Mouse (Mus musculus) hindbrain, embryonic 12.5 days (tissue): ENCODE results near the gene Napepld. TPM values are rescaled to one million over a fixed set of nuclear protein-coding genes. Genes with fewer than 3 reads are reported as not detected.

Experiments
- ATAC-seq: fragments of 200-750 bp; cut with Nextera tagmentation; 2 replicates; pipeline ENCODE4 v1.8.0; 2017; ENCODE audit warnings: moderate TSS enrichment; ENCODE audit not compliant: low FRiP score
- H3K27ac ChIP-seq: fragments of 300-500 bp; sonication (generic); 2 replicates; pipeline ENCODE4 v1.5.1; 2016; ENCODE audit warnings: mild to moderate bottlenecking
- H3K27me3 ChIP-seq: fragments of 300-500 bp; sonication (generic); 2 replicates; pipeline ENCODE4 v1.6.1; 2016; ENCODE audit warnings: mild to moderate bottlenecking
- H3K36me3 ChIP-seq: fragments of 300-500 bp; sonication (generic); 2 replicates; pipeline ENCODE4 v1.6.1; 2016; ENCODE audit warnings: mild to moderate bottlenecking
- H3K4me1 ChIP-seq: fragments of 300-500 bp; sonication (generic); 2 replicates; pipeline ENCODE4 v1.6.1; 2016
- H3K4me2 ChIP-seq: fragments of 300-500 bp; sonication (generic); replicated peaks from 2 replicates; pipeline ENCODE4 v1.6.1; 2016; ENCODE audit warnings: mild to moderate bottlenecking
- H3K4me3 ChIP-seq: fragments of 300-500 bp; sonication (generic); 2 replicates; pipeline ENCODE4 v1.5.1; 2016; ENCODE audit warnings: mild to moderate bottlenecking
- H3K9ac ChIP-seq: fragments of 300-500 bp; sonication (generic); 2 replicates; pipeline ENCODE4 v1.6.1; 2016; ENCODE audit warnings: mild to moderate bottlenecking, moderate library complexity
- H3K9me3 ChIP-seq: fragments of 300-500 bp; sonication (generic); replicated peaks from 2 replicates; pipeline ENCODE4 v1.6.1; 2016; ENCODE audit warnings: mild to moderate bottlenecking
- WGBS: fragments of 180-500 bp; shearing (Covaris S2); methylation state at CpG from one replicate; pipeline ENCODE4 v1.1.7; 2016; 5-methylcytosine and 5-hydroxymethylcytosine counted together
- polyA plus RNA-seq: library from polyadenylated mRNA; unstranded; fragments of >200 nt; fragmentation: Nextera tagmentation; extraction: Ambion mirVana; gene quantifications from 2 replicates; pipeline ENCODE4 v1.2.1, GENCODE M21; 2016

The Napepld gene
- polyA plus RNA-seq = 4.9 and 5.2 TPM in 2 replicates

DNA sequence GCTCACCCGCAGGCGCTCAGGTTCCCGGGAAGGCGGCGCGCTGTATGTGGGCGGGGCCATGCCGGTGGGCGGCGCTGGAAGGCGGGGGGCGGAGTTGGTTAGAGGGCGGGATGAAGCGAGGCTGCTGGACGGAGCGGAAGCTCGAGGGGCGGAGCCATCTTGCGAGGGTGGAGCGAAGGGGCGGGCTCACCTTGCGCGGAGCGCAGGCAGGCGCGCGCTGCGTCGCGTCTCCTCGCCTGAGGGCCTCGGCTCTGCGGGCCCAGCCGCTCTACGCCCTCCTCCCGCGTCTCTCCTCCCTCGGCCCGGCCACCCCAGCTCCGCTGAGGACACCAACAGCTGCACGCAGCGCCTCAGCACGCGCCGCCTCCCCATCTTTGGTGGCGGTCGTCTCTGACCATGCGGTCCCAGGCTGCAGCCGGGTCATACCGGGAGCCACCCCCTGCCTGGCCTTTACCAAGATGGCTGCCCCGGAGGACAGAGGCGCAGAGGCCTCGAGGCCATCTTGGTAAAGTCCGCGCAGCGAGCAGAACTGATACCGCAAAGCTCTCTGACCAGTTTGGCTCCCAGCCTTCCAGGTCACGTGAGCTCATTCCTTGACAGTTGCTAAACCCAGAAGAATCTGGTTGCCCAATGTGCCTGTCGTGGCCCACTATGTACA, at the start of gene Napepld:
TSS of gene Napepld (minus strand) at position 46 of the 658 bp plus-strand sequence.
- Histone ChIP-seq H3K27me3 (no peaks in the 10 kb centered on the region), H3K4me3 (peak within 1 kb of the TSS; percentile 64), H3K4me1 (no peaks in the 10 kb centered on the region; the same call in 1 of the 2 replicates), H3K27ac (peak within 1 kb of the TSS; percentile 96), H3K9me3 (no peaks in the 10 kb centered on the region), H3K36me3 (no peaks in the 10 kb centered on the region), H3K4me2 (peak within 1 kb of the TSS; percentile 67), H3K9ac (peak within 1 kb of the TSS; percentile 71)
- peak; percentile 99 for ATAC-seq
- WGBS = under 1% methylated on average over 56 of the region's 59 CpGs

DNA sequence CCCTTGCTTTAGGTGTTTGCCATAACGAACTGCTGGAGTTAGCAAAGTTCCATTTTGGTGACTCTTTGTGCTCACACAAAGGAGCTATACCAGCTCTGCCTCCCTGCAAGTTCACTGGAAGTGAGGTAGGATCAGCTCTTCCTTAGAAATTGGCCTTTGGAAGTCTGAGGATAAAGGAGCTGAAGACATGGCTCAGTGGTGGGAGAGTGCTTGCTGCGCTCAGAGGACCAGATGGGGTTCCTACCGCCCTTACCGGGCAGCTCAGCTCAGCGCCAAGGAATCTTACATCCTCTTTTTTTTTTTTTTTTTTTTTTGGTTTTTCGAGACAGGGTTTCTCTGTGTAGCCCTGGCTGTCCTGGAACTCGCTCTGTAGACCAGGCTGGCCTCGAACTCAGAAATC, 44.8 kb upstream of the Napepld start:
- ATAC-seq = no peak
- H3K9me3 ChIP-seq = no peaks in the 10 kb centered on the region
- H3K4me3 ChIP-seq = no peak overlapping the region
- H3K27me3 ChIP-seq = no peaks in the 10 kb centered on the region
- H3K4me2 ChIP-seq = no peak overlapping the region
- no peak overlapping the region for H3K9ac ChIP-seq
- no peak overlapping the region for H3K27ac ChIP-seq
- WGBS = 89% methylated on average over 8 of the region's 8 CpGs
- H3K4me1 ChIP-seq = no peaks in the 10 kb centered on the region
- peaks cover 94% of the 10 kb centered on the region for H3K36me3 ChIP-seq

DNA sequence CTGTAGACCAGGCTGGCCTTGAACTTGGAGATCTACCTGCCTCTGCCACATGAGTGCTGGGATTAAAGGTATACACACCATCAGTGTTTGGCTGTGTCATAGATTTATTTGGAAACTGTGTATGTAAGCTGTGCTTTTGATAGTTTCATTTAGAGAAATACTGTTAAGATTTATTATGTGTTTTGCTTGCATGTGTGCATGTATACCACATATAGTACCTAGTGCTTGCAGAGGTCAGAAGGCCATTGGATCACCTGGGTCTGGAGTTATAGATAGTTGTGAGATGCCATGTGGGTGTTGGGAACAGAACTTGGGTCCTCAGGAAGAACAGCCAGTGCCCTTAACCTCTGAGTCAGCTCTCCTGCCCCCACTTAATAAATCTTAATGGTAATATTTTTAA, 43.5 kb upstream of the Napepld start:
- Histone ChIP-seq H3K4me1 (no peaks in the 10 kb centered on the region), H3K27me3 (no peaks in the 10 kb centered on the region), H3K4me2 (no peak overlapping the region), H3K9me3 (no peaks in the 10 kb centered on the region), H3K27ac (no peak overlapping the region), H3K9ac (no peak overlapping the region), H3K4me3 (no peak overlapping the region), H3K36me3 (peaks cover 91% of the 10 kb centered on the region)
- no peak for ATAC-seq

- ATAC-seq = no peak
- H3K9me3 ChIP-seq = no peaks in the 10 kb centered on the region
- 96% methylated on average over 10 of the region's 10 CpGs for WGBS
- peaks cover under 1% of the 10 kb centered on the region for H3K4me1 ChIP-seq
- no peak overlapping the region for H3K4me2 ChIP-seq
- H3K9ac ChIP-seq = no peak overlapping the region
- H3K4me3 ChIP-seq = no peak overlapping the region
- H3K36me3 ChIP-seq = peaks cover 89% of the 10 kb centered on the region
- H3K27me3 ChIP-seq = no peaks in the 10 kb centered on the region
- no peak overlapping the region for H3K27ac ChIP-seq
Observed at GRCm38 (mm10) chr5:21743606-21744005, 42.4 kb upstream of the Napepld start.

- H3K9me3 ChIP-seq = no peaks in the 10 kb centered on the region
- H3K4me2 ChIP-seq = no peak overlapping the region
- 92% methylated on average over 13 of the region's 13 CpGs for WGBS
- H3K4me3 ChIP-seq = no peak overlapping the region
- no peak for ATAC-seq
- no peak overlapping the region for H3K9ac ChIP-seq
- H3K4me1 ChIP-seq = peaks cover 12% of the 10 kb centered on the region
- H3K36me3 ChIP-seq = peaks cover 56% of the 10 kb centered on the region
- H3K27me3 ChIP-seq = no peaks in the 10 kb centered on the region
- no peak overlapping the region for H3K27ac ChIP-seq
Observed at GRCm38 (mm10) chr5:21739881-21740280, 38.7 kb upstream of the Napepld start.

GRCm38 (mm10) chr5:21739120-21739519, 37.9 kb upstream of the Napepld start:
- Histone ChIP-seq H3K4me3 (no peak overlapping the region), H3K4me1 (peaks cover 16% of the 10 kb centered on the region), H3K9ac (no peak overlapping the region), H3K4me2 (no peak overlapping the region), H3K36me3 (peaks cover 48% of the 10 kb centered on the region), H3K9me3 (no peaks in the 10 kb centered on the region), H3K27me3 (no peaks in the 10 kb centered on the region), H3K27ac (no peak overlapping the region)
- ATAC-seq = no peak
- WGBS = 94% methylated on average over 11 of the region's 11 CpGs

DNA sequence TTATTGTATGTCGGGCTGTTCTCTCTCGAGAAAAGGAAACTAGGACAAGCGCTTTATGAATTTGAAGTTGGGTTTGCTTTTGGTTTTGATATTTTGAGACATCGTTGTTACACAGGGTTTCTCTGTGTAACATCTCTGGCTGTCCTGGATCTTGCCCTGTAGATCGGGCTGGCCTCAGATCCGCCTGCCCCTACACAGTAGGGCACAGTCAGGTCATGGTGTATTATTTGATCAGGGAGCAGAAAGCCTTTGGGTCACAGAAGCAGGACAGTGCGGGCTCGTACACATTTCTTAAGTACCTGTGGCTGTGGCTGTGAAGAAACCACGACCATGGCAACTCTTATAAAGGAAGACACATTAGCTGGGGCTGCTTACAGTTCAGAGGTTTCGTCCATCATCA, 36.4 kb upstream of the Napepld start:
- 32% methylated on average over 10 of the region's 10 CpGs for whole genome bisulfite sequencing
- no peak for ATAC-seq
- H3K36me3 ChIP-seq = peaks cover 33% of the 10 kb centered on the region
- H3K9ac ChIP-seq = peak overlapping the region; percentile 87
- peak overlapping the region; percentile 90 for H3K4me2 ChIP-seq
- no peaks in the 10 kb centered on the region for H3K27me3 ChIP-seq
- no peaks in the 10 kb centered on the region for H3K9me3 ChIP-seq
- peaks cover 26% of the 10 kb centered on the region for H3K4me1 ChIP-seq
- H3K4me3 ChIP-seq = peak overlapping the region; percentile 76
- H3K27ac ChIP-seq = no peak overlapping the region

GRCm38 (mm10) chr5:21736956-21737585, 35.9 kb upstream of the Napepld start, which contains the start of gene Pmpcb:
Pmpcb (plus strand) TSS chr5:21737141.
- peak; percentile 59 for ATAC-seq
- under 1% methylated on average over 42 of the region's 42 CpGs for WGBS
- peak within 1 kb of the TSS; percentile 83 for H3K27ac ChIP-seq

GRCm38 (mm10) chr5:21736046-21736445, 34.9 kb upstream of the Napepld start:
- Histone ChIP-seq H3K36me3 (peaks cover 20% of the 10 kb centered on the region), H3K27me3 (no peaks in the 10 kb centered on the region), H3K9me3 (no peaks in the 10 kb centered on the region), H3K27ac (no peak overlapping the region), H3K9ac (no peak overlapping the region), H3K4me3 (no peak overlapping the region), H3K4me2 (no peak overlapping the region), H3K4me1 (peaks cover 35% of the 10 kb centered on the region)
- 84% methylated on average over 11 of the region's 11 CpGs for WGBS
- no peak for ATAC-seq

More at GRCm38 (mm10) chr5:21736956-21737585, 35.9 kb upstream of the Napepld start, which contains the start of gene Pmpcb:
- Histone ChIP-seq H3K4me2 (peak within 1 kb of the TSS; percentile 90), H3K27me3 (no peaks in the 10 kb centered on the region), H3K9ac (peak within 1 kb of the TSS; percentile 87), H3K4me1 (peaks cover 31% of the 10 kb centered on the region), H3K36me3 (peaks cover 29% of the 10 kb centered on the region), H3K4me3 (peak within 1 kb of the TSS; percentile 76), H3K9me3 (no peaks in the 10 kb centered on the region)

- no peaks in the 10 kb centered on the region for H3K27me3 ChIP-seq
- peaks cover 19% of the 10 kb centered on the region for H3K36me3 ChIP-seq
- H3K27ac ChIP-seq = no peak overlapping the region
- H3K4me2 ChIP-seq = 0 out of 2 replicates have a peak overlapping the region, but pooled peaks have one; percentile 11
- no peak overlapping the region for H3K4me3 ChIP-seq
- H3K4me1 ChIP-seq = peaks cover 35% of the 10 kb centered on the region
- H3K9me3 ChIP-seq = no peaks in the 10 kb centered on the region
- ATAC-seq = no peak
- no peak overlapping the region for H3K9ac ChIP-seq
- WGBS = 30% methylated on average over 10 of the region's 10 CpGs
Observed at GRCm38 (mm10) chr5:21735584-21735983, 34.4 kb upstream of the Napepld start.

DNA sequence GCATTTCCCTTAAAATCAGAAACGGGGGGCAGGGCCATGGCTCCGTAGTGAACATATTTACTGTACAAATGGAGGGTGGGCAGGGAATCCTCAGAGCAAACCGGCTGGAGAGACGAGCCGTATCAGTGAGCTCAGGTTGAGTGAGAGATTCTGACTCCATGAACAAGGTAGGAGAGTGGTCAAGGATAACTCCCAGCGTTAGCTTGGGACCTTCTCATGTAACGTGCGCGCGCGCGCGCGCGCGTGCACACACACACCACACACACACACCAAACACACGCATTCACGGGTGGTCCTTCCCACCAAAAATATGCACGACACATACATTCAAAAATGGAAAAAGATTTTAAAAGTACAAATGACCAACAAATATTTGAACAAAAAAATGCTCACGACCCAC, 33.9 kb upstream of the Napepld start:
- WGBS = 80% methylated on average over 20 of the region's 20 CpGs
- Histone ChIP-seq H3K9ac (no peak overlapping the region), H3K9me3 (no peaks in the 10 kb centered on the region), H3K4me1 (peaks cover 35% of the 10 kb centered on the region), H3K36me3 (peaks cover 14% of the 10 kb centered on the region), H3K4me3 (no peak overlapping the region), H3K4me2 (0 out of 2 replicates have a peak overlapping the region, but pooled peaks have one; percentile 11), H3K27ac (no peak overlapping the region), H3K27me3 (no peaks in the 10 kb centered on the region)
- ATAC-seq = no peak

GRCm38 (mm10) chr5:21732930-21733329, 31.7 kb upstream of the Napepld start:
- H3K4me3 ChIP-seq = no peak overlapping the region
- peaks cover 28% of the 10 kb centered on the region for H3K4me1 ChIP-seq
- peak; percentile 94 for ATAC-seq
- 18% methylated on average over 8 of the region's 8 CpGs for WGBS
- H3K4me2 ChIP-seq = 0 out of 2 replicates have a peak overlapping the region, but pooled peaks have one; percentile 19
- H3K27ac ChIP-seq = peak overlapping the region; percentile 90
- no peak overlapping the region for H3K9ac ChIP-seq
- H3K36me3 ChIP-seq = no peaks in the 10 kb centered on the region
- H3K9me3 ChIP-seq = no peaks in the 10 kb centered on the region
- H3K27me3 ChIP-seq = no peaks in the 10 kb centered on the region
